Mouse (Mus musculus) T-cell, adult 2 months (primary cell): ENCODE results near the gene Itpk1.
A peak's percentile ranks its signal among the peaks of the same experiment; 100 is the strongest.

Experiments
- DNase-seq: peaks from one replicate; pipeline ENCODE4 v3.0.0; 2022; ENCODE audit warnings: low spot score

Itpk1 gene

GRCm38 (mm10) chr12:102704457-102705198 lies at the start of gene Itpk1:
Gene Itpk1 (minus strand): TSS chr12:102704930.
- DNase-seq = no peak

- no peak for DNase-seq
Measured at GRCm38 (mm10) chr12:102748256-102748655, 43.5 kb upstream of the Itpk1 start.

- peak; percentile 80 for DNase-seq
Measured at GRCm38 (mm10) chr12:102744839-102745238, 40.1 kb upstream of the Itpk1 start.

- DNase-seq = peak; percentile 92
Measured at GRCm38 (mm10) chr12:102743589-102744574, 39.2 kb upstream of the Itpk1 start, which contains the start of the genes Moap1 and Tmem251. Gene Moap1 (minus strand): TSS chr12:102743661. Gene Tmem251 (plus strand): TSS chr12:102743762.

- DNase-seq = no peak
Measured at GRCm38 (mm10) chr12:102743036-102743588, 38.4 kb upstream of the Itpk1 start.

GRCm38 (mm10) chr12:102742056-102742455 lies 37.3 kb upstream of the Itpk1 start:
- DNase-seq = no peak

- peak; percentile 50 for DNase-seq
Measured at GRCm38 (mm10) chr12:102740285-102740684, 35.6 kb upstream of the Itpk1 start.

- no peak for DNase-seq
Measured at GRCm38 (mm10) chr12:102739096-102739495, 34.4 kb upstream of the Itpk1 start.

- DNase-seq = peak; percentile 66
Measured at GRCm38 (mm10) chr12:102733381-102733780, 28.7 kb upstream of the Itpk1 start.

GRCm38 (mm10) chr12:102730798-102731619 lies 26.3 kb upstream of the Itpk1 start:
- no peak for DNase-seq

GRCm38 (mm10) chr12:102729855-102730797 lies 25.4 kb upstream of the Itpk1 start:
- no peak for DNase-seq

- DNase-seq = no peak
Measured at GRCm38 (mm10) chr12:102725761-102726175, 21.0 kb upstream of the Itpk1 start.

- no peak for DNase-seq
Measured at GRCm38 (mm10) chr12:102725146-102725545, 20.4 kb upstream of the Itpk1 start.

GRCm38 (mm10) chr12:102723861-102724260 lies 19.1 kb upstream of the Itpk1 start:
- no peak for DNase-seq

GRCm38 (mm10) chr12:102722966-102723365 lies 18.2 kb upstream of the Itpk1 start:
- no peak for DNase-seq

GRCm38 (mm10) chr12:102722451-102722850 lies 17.7 kb upstream of the Itpk1 start:
- DNase-seq = no peak

- DNase-seq = peak; percentile 53
Measured at GRCm38 (mm10) chr12:102719552-102720315, 15.0 kb upstream of the Itpk1 start.

GRCm38 (mm10) chr12:102714654-102715395 lies 10.1 kb upstream of the Itpk1 start:
- DNase-seq = no peak

- no peak for DNase-seq
Measured at GRCm38 (mm10) chr12:102714116-102714515, 9.4 kb upstream of the Itpk1 start.
